In genomic region chr12:79170421-79170820, GRCm38 (mm10) we compare ENCODE assay signal across 22 mouse cellular contexts. TPM values are rescaled to one million over a fixed set of nuclear protein-coding genes. Genes with fewer than 3 reads are reported as not detected.
DNase-seq lines count a peak whose midpoint lies in the region; ATAC-seq and TF ChIP-seq lines count a peak whose summit lies in the region.
"Had no signal": no experiment of that assay in that cellular context is flagged by ENCODE, and none has a peak within 500 bp of the region (broad histone marks: within the 10 kb centered on the region; RNA-seq: fewer than 3 reads in every experiment).

No protein-coding gene starts in this region.

- 0 out of 2 replicates have a peak overlapping the region, but pooled peaks have one; percentile 6 for H3K4me2 ChIP-seq in liver, embryonic 12.5 days
- H3K4me2 ChIP-seq in CH12.LX (ENCODE audit: insufficient read depth, low read depth, poor library complexity, severe bottlenecking): 0 out of 2 replicates have a peak overlapping the region, but pooled peaks have one; percentile 5
- no peak overlapping the region for H3K4me2 ChIP-seq in kidney, embryonic 14.5 days (replicated peaks; ENCODE audit: low read depth, low read length)

- H3K27ac ChIP-seq in liver, embryonic 12.5 days: no peak overlapping the region
- H3K27ac ChIP-seq in CH12.LX (ENCODE audit: insufficient read depth, low read depth): no peak overlapping the region
- H3K27ac ChIP-seq in kidney, embryonic 14.5 days (ENCODE audit: low read depth, low read length): no peak overlapping the region
- H3K27ac ChIP-seq: embryonic facial prominence, embryonic 12.5 days had no signal

- H3K79me2 ChIP-seq in CH12.LX (replicated peaks; ENCODE audit: control insufficient read depth, extremely low read depth, insufficient read depth, poor library complexity, severe bottlenecking): peaks cover 39% of the 10 kb centered on the region

- TF ChIP-seq POLR2A in CH12.LX (IDR thresholded peaks at IDR 0.05; ENCODE audit: low read depth, low read length): no peak

- DNase-seq in liver (no peak), CH12.LX (ENCODE audit: extremely low read depth) (peak; percentile 8)
- peak; percentile 77 for DNase-seq in brain, adult 2 months (ENCODE audit: low read depth, low spot score)
- peak; percentile 35 to 43 for DNase-seq in layer of hippocampus, postnatal 36 days
- no peak for DNase-seq in heart, adult 9 months (ENCODE audit: low spot score in 2 of 2)
- DNase-seq: adrenal gland, postnatal 14 days; cerebellum, adult 11 months; cerebellum, postnatal 10 days; gastrocnemius, postnatal 36 days; kidney, adult 2 months; kidney, postnatal 36 days; lung, adult 2 months; midbrain, embryonic 14.5 days; thymus, postnatal 4 days had no signal

- no peak for ATAC-seq in liver, embryonic 12.5 days
- no peak for ATAC-seq in kidney, embryonic 14.5 days (ENCODE audit: low FRiP score, low TSS enrichment)
- ATAC-seq: activated CD4-positive, CD25-positive, alpha-beta regulatory T cell, adult 4 months; forebrain, embryonic 14.5 days; Patski had no signal

- H3K36me3 ChIP-seq in liver, embryonic 12.5 days: peaks cover 27% of the 10 kb centered on the region
- peaks cover 9 to 59% of the 10 kb centered on the region in 2 experiments for H3K36me3 ChIP-seq in CH12.LX (replicated peaks in 1 of 2; ENCODE audit: control insufficient read depth in 1 of 2, insufficient read depth in 1 of 2, low read length in 1 of 2)
- H3K36me3 ChIP-seq in kidney, embryonic 14.5 days (ENCODE audit: control insufficient read depth, insufficient read depth, low read length): peaks cover 9% of the 10 kb centered on the region

- no peaks in the 10 kb centered on the region for H3K9me3 ChIP-seq in liver, embryonic 12.5 days (replicated peaks)
- no peaks in the 10 kb centered on the region for H3K9me3 ChIP-seq in CH12.LX (replicated peaks; ENCODE audit: low read length)
- H3K9me3 ChIP-seq in kidney, embryonic 14.5 days (ENCODE audit: control insufficient read depth, low read length): no peaks in the 10 kb centered on the region
- H3K9me3 ChIP-seq: embryonic facial prominence, embryonic 12.5 days; megakaryocyte, embryonic 14.5 days had no signal

- H3K4me1 ChIP-seq in liver, embryonic 12.5 days: peaks cover 26% of the 10 kb centered on the region
- peaks cover 0 to 29% of the 10 kb centered on the region in 2 experiments; a peak in 2 of 4 replicates for H3K4me1 ChIP-seq in CH12.LX (ENCODE audit: control insufficient read depth in 1 of 2, insufficient read depth in 2 of 2)
- H3K4me1 ChIP-seq in kidney, embryonic 14.5 days (ENCODE audit: control insufficient read depth, insufficient read depth, low read length): no peaks in the 10 kb centered on the region; the same call in 1 of the 2 replicates

- 77% methylated on average over 3 of the region's 3 CpGs for WGBS in liver, embryonic 12.5 days (ENCODE audit: insufficient replicate concordance)
- WGBS in kidney, embryonic 14.5 days: 77% methylated on average over 3 of the region's 3 CpGs

- H3K27me3 ChIP-seq in liver, embryonic 12.5 days (replicated peaks): no peaks in the 10 kb centered on the region
- H3K27me3 ChIP-seq in CH12.LX (replicated peaks): no peaks in the 10 kb centered on the region
- H3K27me3 ChIP-seq in kidney, embryonic 14.5 days (ENCODE audit: control insufficient read depth, insufficient read depth, low read length): no peaks in the 10 kb centered on the region
- H3K27me3 ChIP-seq: embryonic facial prominence, embryonic 12.5 days; megakaryocyte, embryonic 14.5 days; Patski had no signal

- no peak for TF ChIP-seq CTCF in CH12.LX (conservative IDR thresholded peaks at IDR 0.05 in 1 of 2, IDR thresholded peaks at IDR 0.05 in 1 of 2; ENCODE audit: low read depth in 2 of 2, low read length in 2 of 2)

- no peak for TF ChIP-seq EP300 in CH12.LX (IDR thresholded peaks at IDR 0.05; ENCODE audit: low read length)

- dilution Hi-C loops in CH12.LX (cut with MboI; ENCODE audit: extremely low pct_ligation_motif_present, extremely low pct_unique_long_range_greater_than_20kb, low sequenced_read_pairs): no loop called here

- no peak overlapping the region for H3K9ac ChIP-seq in liver, embryonic 12.5 days
- no peak overlapping the region for H3K9ac ChIP-seq in CH12.LX (ENCODE audit: insufficient read depth, low read depth)
- H3K9ac ChIP-seq in kidney, embryonic 14.5 days (ENCODE audit: low read depth, low read length): no peak overlapping the region
- H3K9ac ChIP-seq: embryonic facial prominence, embryonic 12.5 days had no signal

- H3K4me3 ChIP-seq in liver, embryonic 12.5 days: no peak overlapping the region
- no peak overlapping the region for H3K4me3 ChIP-seq in CH12.LX (replicated peaks in 1 of 3; ENCODE audit: low read depth in 2 of 3, low read length in 2 of 3, poor library complexity in 1 of 3)
- no peak overlapping the region for H3K4me3 ChIP-seq in kidney, embryonic 14.5 days (ENCODE audit: low read length)

- TF ChIP-seq RAD21 in CH12.LX (IDR thresholded peaks at IDR 0.05; ENCODE audit: low read depth, low read length): no peak

- in situ Hi-C loops in CH12.LX (cut with MboI; ENCODE audit: low pct_ligation_motif_present, low pct_unique_long_range_greater_than_20kb, low sequenced_read_pairs): no loop called here

TF ChIP-seq in CH12.LX, 34 proteins besides CTCF, POLR2A, EP300 and RAD21:
- TF ChIP-seq TCF12 (IDR thresholded peaks at IDR 0.05; ENCODE audit: low read depth, low read length) (no peak), MAX (IDR thresholded peaks at IDR 0.05; ENCODE audit: low read length) (no peak), NELFE (IDR thresholded peaks at IDR 0.05; ENCODE audit: low read depth, low read length) (no peak), HCFC1 (IDR thresholded peaks at IDR 0.05; ENCODE audit: low read depth, low read length) (no peak), MAZ (IDR thresholded peaks at IDR 0.05; ENCODE audit: low read depth, low read length) (no peak), USF2 (conservative IDR thresholded peaks at IDR 0.05; ENCODE audit: low read depth, low read length) (no peak), ZKSCAN1 (IDR thresholded peaks at IDR 0.05; ENCODE audit: borderline replicate concordance, low read depth, low read length) (no peak), KAT2A (IDR thresholded peaks at IDR 0.05; ENCODE audit: insufficient replicate concordance, low read length) (no peak), UBTF (IDR thresholded peaks at IDR 0.05; ENCODE audit: low read depth, low read length) (no peak), CHD2 (IDR thresholded peaks at IDR 0.05; ENCODE audit: low read length) (no peak), POLR2AphosphoS2 (IDR thresholded peaks at IDR 0.05; ENCODE audit: low read depth, low read length) (no peak), SIN3A (IDR thresholded peaks at IDR 0.05; ENCODE audit: low read length) (no peak), SMC3 (IDR thresholded peaks at IDR 0.05; ENCODE audit: low read depth, low read length) (no peak), GABPA (IDR thresholded peaks at IDR 0.05; ENCODE audit: insufficient replicate concordance, low read depth, low read length) (no peak), MXI1 (IDR thresholded peaks at IDR 0.05; ENCODE audit: low read depth, low read length) (no peak), PAX5 (IDR thresholded peaks at IDR 0.05; ENCODE audit: low read length) (no peak), NRF1 (IDR thresholded peaks at IDR 0.05; ENCODE audit: low read depth, low read length) (no peak), ZC3H11A (IDR thresholded peaks at IDR 0.05; ENCODE audit: low read depth, low read length) (no peak)

RNA-seq across cellular contexts. Expression of gene Vti1b, which starts 2.0 kb away (rescaled TPM):
- polyA plus RNA-seq in liver, embryonic 12.5 days (2016; fragmentation: Nextera tagmentation; extraction: Ambion mirVana): 48.0 and 52.3 TPM in 2 replicates
- total RNA-seq in CH12.LX (2012; rRNA removed): 69.4 and 70.3 TPM in 2 replicates
- total RNA-seq in CH12.LX (2014; rRNA removed): 90.8 and 96.4 TPM in 2 replicates
- polyA plus RNA-seq in CH12.LX (2012; ENCODE audit: insufficient read length, low read depth): 68.1 and 84.3 TPM in 2 replicates
- total RNA-seq in layer of hippocampus, postnatal 36 days (2021): 100 to 1,000 TPM; 160 to 192 TPM
- polyA plus RNA-seq in kidney, embryonic 14.5 days (2014; fragmentation: Nextera tagmentation; extraction: Ambion mirVana): 77.5 and 80.4 TPM in 2 replicates

RNA-seq across cellular contexts. Expression of gene Rdh11, which starts 21.7 kb away (rescaled TPM):
- polyA plus RNA-seq in liver, embryonic 12.5 days (2016; fragmentation: Nextera tagmentation; extraction: Ambion mirVana): 22.1 and 22.9 TPM in 2 replicates
- total RNA-seq in CH12.LX (2012; rRNA removed) (47.4 and 47.5 TPM in 2 replicates), CH12.LX (2014; rRNA removed) (88.5 and 121 TPM in 2 replicates)
- polyA plus RNA-seq in CH12.LX (2012; ENCODE audit: insufficient read length, low read depth): 46.3 and 50.3 TPM in 2 replicates
- total RNA-seq in layer of hippocampus, postnatal 36 days (2021): 10 to 100 TPM; 20.2 to 20.5 TPM
- 16.6 and 27.2 TPM in 2 replicates for polyA plus RNA-seq in kidney, embryonic 14.5 days (2014; fragmentation: Nextera tagmentation; extraction: Ambion mirVana)

RNA-seq across cellular contexts. Expression of gene Rdh12, which starts 38.3 kb away (rescaled TPM):
- 0.23 and 0.41 TPM in 2 replicates for polyA plus RNA-seq in liver, embryonic 12.5 days (2016; fragmentation: Nextera tagmentation; extraction: Ambion mirVana)
- total RNA-seq in CH12.LX (2012; rRNA removed) (5.2 and 6.3 TPM in 2 replicates), CH12.LX (2014; rRNA removed) (5.9 and 6.5 TPM in 2 replicates)
- polyA plus RNA-seq in CH12.LX (2012; ENCODE audit: insufficient read length, low read depth): 10.7 and 11.0 TPM in 2 replicates
- 1 to 10 TPM; 2.7 to 3.6 TPM for total RNA-seq in layer of hippocampus, postnatal 36 days (2021)
- polyA plus RNA-seq in kidney, embryonic 14.5 days (2014; fragmentation: Nextera tagmentation; extraction: Ambion mirVana): 2.2 and 3.3 TPM in 2 replicates

RNA-seq across cellular contexts. Expression of gene Arg2, which starts 39.8 kb away (rescaled TPM):
- polyA plus RNA-seq in liver, embryonic 12.5 days (2016; fragmentation: Nextera tagmentation; extraction: Ambion mirVana): 0.08 TPM in 2 replicates
- not detected in 2 replicates for total RNA-seq in CH12.LX (2012; rRNA removed)
- not detected in 2 replicates for total RNA-seq in CH12.LX (2014; rRNA removed)
- not detected in 2 replicates for polyA plus RNA-seq in CH12.LX (2012; ENCODE audit: insufficient read length, low read depth)
- total RNA-seq in layer of hippocampus, postnatal 36 days (2021): 1 to 10 TPM; 2.9 to 3.3 TPM
- polyA plus RNA-seq in kidney, embryonic 14.5 days (2014; fragmentation: Nextera tagmentation; extraction: Ambion mirVana): 17.5 and 18.0 TPM in 2 replicates
- total RNA-seq: adrenal gland, postnatal 14 days; gastrocnemius, postnatal 36 days had no signal
- polyA plus RNA-seq: erythroblast, embryonic 14.5 days had no signal

Comparison
In these comparisons a context has a peak if more than half of its experiments do, and no peak if none do; other contexts are left out.
1. DNase-seq: peak in CH12.LX (single experiment), brain, adult 2 months (single experiment) and layer of hippocampus, postnatal 36 days (2 of 2); none in liver (single experiment) and heart, adult 9 months (0 of 2).